Mouse (Mus musculus) embryo, embryonic 9.5 days (tissue): ENCODE results near the gene Khdc3.
"Not testable (repeated sequence)": the region's sequence is repeated elsewhere in the genome, so short reads cannot be mapped to it uniquely, and the experiment has no call there.

Experiments
- DNase-seq: peaks from one replicate; pipeline ENCODE4 v3.0.0-alpha.2; 2017; ENCODE audit errors: extremely low spot score

Khdc3 gene

GRCm38 (mm10) chr9:73102181-73102580 lies 545 bp downstream of the Khdc3 start, which contains the start of gene Gm20509:
Gene Gm20509, plus strand, starts transcription at chr9:73102470.
- no peak for DNase-seq

- peak; percentile 47 for DNase-seq
Observed at GRCm38 (mm10) chr9:73103159-73103879, 1.7 kb downstream of the Khdc3 start.

- no peak for DNase-seq
Observed at GRCm38 (mm10) chr9:73103880-73104198, 2.2 kb downstream of the Khdc3 start.

- DNase-seq, result no peak
Observed at GRCm38 (mm10) chr9:73105141-73105540, 3.5 kb downstream of the Khdc3 start.

DNA sequence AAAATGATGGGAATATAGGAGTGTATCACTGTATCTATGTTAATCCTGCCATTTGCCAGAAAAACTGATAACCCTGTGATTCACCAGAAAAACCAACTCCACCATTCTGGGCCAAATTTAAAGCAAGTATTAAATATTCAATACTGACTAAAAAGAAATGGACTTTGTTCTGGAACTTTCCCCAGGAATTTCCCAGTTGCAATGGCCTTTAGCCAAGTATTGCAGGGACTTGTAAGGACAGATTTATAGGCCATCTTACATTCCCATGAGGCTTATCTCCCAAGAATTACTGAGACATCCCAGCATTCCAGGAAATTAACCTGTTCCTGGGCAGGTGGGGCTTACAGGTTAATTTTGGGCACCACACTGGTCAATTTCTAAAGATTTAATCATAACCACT lies 4.1 kb downstream of the Khdc3 start:
- no peak for DNase-seq

DNA sequence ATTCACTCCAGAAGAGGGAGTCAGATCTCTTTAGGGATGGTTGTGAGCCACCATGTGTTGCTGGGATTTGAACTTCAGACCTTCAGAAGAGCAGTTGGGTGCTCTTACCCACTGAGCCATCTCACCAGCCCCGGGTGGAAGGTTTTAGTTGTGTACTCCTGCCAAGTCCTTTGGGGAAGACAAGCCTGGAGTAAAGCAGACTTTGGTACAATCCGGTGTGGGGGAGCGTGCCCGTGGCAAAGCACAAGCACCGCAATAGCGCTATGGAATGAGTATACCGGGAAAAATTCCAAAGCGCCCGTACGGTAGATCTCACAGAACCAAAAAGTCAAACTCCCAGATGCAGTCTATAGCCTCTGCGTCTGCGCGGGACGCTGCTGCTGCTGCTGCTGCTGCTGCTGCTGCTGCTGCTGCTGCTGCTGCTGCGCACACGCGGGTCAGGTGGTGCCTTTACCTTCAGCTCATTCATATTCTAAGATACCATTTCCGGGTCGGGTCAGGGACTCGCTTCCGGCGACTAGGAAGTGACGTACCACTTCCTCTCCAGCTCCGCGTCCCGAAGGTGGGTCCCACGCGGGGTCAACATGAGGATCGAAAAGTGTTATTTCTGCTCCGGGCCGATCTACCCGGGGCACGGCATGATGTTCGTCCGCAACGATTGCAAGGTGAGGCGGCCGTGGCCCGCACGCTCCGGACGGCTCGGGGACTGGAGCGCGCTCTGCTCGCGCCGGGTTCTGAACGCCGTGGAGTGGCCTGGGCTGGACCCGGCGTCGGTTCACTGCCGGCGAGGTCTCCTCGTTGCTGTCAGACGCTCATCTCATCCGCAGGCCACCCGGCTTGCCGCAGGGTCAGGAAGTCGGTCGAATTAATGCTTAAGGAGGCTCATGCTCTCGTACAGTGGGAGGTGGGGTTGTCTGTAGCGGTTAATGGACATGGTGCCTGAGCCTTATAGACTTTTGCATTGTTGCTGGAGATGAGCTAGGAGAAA lies 11.6 kb downstream of the Khdc3 start, which contains the start of gene Rsl24d1:
TSS of gene Rsl24d1 (plus strand) at position 508 of the 988 bp plus-strand sequence.
- DNase-seq, result peak; percentile 82

DNA sequence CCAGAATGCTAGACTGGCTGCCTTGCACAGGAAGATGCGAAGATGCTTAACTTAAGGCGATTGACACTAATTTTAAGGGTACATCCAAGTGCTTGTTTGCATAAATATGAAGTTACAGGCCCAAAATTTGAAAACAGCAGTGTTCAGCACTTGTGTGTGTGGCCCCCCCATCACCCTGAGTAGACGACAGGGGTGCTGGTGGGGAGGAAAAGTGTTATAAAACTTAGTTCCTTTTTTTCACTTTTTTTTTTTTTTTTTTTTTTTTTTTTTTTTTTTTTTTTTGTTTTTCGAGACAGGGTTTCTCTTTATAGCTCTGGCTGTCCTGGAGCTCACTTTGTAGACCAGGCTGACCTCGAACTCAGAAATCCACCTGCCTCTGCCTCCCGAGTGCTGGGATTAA lies 15.1 kb downstream of the Khdc3 start:
- not testable (repeated sequence) for DNase-seq

DNA sequence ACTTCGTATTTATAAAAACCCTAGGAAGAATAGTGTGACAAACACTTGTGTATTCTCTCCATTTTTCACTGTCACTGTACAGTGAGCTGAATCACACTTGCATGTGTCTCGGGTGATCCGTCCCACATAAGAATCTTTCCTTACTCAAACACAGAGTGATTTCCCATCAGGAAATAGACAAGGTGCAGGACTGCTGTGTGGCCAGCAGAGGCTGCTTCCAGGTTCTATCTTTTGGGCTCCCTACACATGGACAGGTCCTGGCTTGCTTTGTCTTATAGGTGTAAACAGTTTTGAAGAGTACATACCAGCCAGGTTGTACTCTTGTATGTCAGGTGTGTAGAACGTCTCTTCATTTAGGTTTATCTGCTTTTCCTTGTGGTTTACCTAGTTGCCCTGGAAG lies 16.4 kb downstream of the Khdc3 start:
- no peak for DNase-seq

DNA sequence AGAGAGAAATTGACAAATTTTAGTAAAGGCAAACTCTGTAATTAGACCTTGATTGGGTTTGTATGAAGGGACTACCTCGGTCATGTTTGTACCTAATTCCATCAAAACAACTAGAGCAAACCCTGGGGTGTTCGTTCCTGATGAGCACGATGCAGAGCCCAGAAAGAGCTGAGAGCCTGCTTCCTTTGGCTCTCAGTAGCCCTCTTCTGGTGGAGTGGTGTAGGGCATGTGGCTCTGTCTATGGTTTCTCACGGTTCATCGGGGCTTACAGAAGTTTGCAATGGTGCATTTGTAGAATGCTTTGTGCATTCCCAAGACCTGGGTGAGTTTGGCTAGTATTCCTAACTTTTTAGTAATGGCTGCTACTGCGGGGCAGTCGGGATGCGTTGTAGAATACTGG lies 20.1 kb downstream of the Khdc3 start:
- DNase-seq, result no peak

DNA sequence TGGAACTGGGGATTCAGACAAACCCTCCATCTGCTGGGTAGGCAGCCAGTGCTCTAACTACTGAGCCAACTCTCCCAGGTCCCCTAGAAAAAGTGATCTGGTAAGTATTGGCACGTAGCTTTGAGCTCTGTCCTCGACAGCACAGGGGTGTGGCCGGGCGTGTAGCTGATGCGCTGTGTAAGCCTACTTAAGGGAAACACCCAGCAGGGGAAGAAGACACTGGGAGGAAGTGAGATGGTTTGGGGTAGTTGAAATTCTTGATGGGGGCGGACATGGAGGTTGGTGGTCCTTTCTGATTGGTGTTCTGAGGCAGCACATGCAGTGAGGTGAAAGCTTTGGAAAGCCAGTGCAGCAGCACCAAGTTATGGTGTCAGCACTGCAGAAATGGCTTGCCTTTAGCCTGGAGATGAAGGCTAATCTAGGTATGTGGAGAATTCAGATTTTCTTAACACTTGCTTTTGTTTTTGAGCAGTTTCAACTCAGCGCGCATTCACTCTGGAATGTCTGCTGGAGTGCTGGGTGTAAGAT lies 23.5 kb downstream of the Khdc3 start:
- DNase-seq, result no peak

DNA sequence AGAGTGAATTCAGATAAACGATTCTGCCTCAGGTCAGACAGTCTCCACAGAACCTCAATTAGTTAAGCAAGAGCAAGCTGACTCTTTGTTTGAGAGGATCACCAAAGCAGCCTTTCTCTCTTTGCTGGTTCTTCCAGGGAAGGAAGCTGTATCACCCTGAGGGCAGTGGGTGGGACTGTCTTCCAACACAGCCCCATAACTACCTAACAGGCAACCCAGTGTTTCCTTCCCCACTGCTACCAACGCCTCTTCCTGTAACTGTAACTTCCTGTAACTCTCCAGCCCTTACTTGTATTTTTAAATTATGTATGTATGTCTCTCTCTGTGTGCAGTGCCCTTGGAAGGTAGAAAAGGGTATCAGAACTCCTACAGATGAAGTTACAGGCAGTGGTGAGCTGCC lies 25.8 kb downstream of the Khdc3 start:
- no peak for DNase-seq

DNA sequence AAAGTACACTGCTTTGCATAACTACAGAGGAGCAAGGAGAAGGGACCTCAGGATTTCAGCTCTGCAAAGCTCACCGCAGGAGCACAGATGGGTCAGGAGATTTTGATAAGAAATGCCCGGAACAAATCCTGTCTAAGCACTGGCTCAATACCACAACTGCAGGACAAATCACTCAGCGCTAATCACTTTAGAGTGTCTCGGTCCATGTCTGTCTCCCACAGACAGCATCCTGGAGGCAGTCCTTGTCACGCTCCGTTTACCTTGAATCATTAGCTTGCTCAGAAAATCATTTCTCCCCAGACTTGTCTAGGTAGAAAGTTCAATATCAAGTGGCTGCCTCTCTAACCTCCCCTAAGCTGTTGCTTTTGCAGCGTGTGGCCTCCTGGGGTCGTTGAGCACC lies 28.2 kb downstream of the Khdc3 start:
- no peak for DNase-seq

GRCm38 (mm10) chr9:73130529-73130928 lies 28.9 kb downstream of the Khdc3 start:
- DNase-seq, result no peak

- DNase-seq, result peak; percentile 19
Observed at GRCm38 (mm10) chr9:73137341-73137886, 35.8 kb downstream of the Khdc3 start.
